Mouse (Mus musculus) naive thymus-derived CD4-positive, alpha-beta T cell, adult 2 months (primary cell): ENCODE results near the gene Tsacc.
"Not testable (repeated sequence)": the region's sequence is repeated elsewhere in the genome, so short reads cannot be mapped to it uniquely, and the experiment has no call there.

Experiments
- DNase-seq: peaks from one replicate; pipeline ENCODE4 v3.0.0-alpha.2; 2011; ENCODE audit warnings: low read depth

Gene Tsacc

GRCm38 (mm10) chr3:88284815-88285564 lies 11.8 kb downstream of the Tsacc start:
- not testable (repeated sequence) for DNase-seq

GRCm38 (mm10) chr3:88281141-88281916 lies 15.5 kb downstream of the Tsacc start:
- not testable (repeated sequence) for DNase-seq

- no peak for DNase-seq
These were observed 16.8 kb downstream of the Tsacc start for GRCm38 (mm10) chr3:88280035-88280434.

DNA sequence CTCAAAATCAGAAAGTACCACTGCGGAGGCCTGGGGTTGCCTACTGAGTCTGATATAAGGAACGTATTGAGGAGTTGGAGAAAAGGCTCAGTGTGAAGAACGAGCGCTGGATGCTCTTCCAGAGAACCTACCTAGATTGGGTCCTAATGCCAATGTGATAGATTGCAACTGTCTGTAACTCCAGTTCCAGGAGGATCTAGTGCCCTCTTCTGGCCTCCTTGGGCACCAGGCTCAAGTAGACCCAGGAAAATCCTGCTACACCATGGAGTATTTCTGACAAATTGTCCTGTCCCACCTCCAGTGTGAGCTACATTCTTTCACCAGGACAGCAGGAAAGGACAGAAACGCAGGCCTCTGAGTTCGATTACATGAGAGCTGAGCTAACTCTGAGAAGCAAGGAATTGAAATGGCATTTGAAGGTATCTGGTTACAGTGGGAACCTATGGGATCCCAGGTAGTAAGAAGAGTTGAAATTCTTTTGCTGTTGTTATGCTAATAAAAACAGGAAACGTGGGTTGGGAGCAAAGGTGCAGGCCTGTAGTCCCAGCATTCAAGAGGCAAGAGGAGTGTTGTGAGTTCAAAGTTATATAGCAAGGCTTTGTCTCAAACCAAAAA lies 20.2 kb downstream of the Tsacc start:
- no peak for DNase-seq

DNA sequence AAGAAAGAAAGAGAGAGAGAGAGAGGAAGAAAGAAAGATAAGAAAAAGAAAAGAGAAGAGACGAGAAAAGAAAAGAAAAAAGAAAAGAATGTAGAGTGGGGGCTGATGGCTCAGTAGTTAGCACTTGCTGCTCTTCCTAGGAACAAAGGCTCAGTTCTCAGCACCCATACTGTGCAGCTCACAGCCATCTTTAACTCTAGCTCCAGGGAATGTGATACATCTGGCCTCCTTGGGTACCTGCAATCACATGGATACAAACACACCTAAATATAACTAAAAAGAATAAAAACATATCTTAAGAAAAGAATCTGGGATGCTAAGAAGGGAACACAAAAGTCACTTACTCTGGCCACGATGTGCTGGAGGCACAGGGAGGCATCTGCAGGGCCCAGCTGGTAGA lies 20.7 kb downstream of the Tsacc start:
- DNase-seq: no peak

DNA sequence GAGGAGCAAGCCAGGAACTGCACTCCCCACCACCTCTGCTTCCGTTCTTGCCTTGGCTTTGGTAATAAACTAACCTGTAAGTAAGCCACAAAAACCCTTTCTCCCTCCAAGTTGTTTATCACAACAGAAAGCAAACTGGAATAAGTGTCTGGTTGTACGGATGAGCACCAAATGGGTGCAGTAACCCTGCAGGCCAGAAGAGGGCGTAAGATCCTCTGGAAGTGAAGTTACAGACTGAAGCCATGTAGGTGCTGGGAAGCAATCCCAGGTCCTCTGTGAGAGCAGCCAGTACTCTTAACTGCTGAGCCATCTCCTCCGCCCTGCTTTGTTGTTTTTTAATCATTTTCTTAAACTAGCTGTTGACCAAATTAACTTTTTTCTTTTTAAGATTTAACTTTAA lies 22.8 kb downstream of the Tsacc start:
- peak; percentile 12 for DNase-seq

DNA sequence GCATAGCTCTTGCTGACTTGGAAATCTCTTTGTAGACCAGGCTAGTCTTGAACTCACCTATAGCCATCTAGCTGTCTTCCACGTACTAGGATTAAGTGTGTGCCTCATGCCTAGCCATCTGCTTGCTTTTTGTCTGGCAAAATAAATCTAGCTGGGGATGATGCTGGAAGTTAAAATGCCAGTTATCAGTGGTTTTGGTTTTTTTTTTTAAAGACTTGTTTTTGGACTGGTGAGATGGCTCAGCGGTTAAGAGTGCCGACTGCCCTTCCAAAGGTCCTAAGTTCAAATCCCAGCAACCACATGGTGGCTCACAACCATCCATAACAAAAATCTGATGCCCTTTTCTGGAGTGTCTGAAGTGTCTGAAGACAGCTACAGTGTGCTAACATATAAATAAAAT lies 24.9 kb downstream of the Tsacc start:
- DNase-seq: no peak

DNA sequence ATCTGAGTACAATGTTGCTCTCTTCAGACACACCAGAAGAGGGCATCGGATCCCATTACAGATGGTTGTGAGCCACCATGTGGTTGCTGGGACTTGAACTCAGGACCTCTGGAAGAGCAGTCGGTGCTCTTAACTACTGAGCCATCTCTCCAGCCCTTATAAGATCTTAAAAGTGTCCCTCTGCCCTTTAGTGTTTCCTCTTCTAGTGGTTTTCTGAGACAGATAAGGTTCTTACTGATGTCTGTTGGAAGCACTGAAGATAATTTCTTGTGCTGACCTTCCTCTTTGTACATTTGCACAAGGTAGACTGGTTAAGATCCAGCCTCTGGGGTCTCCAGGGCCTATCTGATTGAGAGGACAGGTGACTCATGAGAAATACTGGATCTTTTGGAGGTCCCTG lies 25.5 kb downstream of the Tsacc start:
- DNase-seq: not testable (repeated sequence)

DNA sequence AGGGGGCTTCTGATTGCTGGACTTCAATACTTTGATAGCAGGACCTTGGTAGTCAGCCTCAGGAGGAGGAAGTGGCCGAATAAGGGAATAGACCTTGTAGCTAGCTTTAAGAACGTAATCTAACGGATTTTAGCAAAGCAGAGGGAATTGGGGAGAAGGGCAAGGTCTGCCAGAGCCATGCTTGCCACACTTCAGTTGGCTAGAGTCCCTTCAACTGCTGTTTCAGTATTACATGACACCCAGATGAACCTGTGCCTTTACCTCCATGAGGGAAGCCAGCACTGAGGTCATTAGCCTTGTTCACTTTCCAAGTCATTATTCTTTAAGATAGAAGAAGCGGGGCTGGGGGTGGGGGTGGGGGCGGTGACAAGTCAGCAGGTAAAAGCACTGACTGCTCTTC lies 27.8 kb downstream of the Tsacc start:
- no peak for DNase-seq

DNA sequence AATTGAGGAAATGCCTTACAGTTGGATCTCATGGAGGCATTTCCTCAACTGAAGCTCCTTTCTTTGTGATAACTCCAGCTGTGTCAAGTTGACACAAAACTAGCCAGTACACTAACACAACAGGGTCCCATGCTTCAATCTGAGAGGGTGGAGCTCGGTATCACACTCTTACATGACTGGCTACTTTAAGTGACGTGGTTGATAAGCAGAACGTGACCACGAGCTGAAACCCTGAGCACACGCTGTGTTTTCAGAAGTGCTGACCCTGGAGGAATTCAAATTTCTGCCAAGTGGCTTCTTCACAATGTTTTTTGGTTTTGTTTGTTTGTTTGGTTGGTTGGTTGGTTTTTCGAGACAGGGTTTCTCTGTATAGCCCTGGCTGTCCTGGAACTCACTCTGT lies 28.8 kb downstream of the Tsacc start:
- not testable (repeated sequence) for DNase-seq

DNA sequence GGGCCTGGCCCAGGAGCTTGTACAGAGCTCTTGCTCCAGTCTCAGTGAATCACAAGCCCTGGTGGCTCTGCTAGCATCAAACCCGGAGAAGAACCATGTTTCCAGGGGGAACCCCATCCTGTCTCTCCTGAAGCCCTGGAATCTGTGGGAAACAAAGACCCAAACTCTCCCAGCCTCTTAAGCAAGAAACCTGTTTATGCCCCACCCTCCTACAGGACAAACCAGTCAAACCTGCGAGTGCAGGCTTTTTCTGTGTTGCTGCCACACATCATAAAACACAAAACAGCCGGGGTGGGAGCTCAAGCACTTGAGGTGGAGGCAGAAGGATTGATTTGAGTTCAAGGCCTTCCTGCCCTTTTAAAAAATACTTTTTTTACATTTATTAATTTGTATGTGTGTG lies 34.5 kb downstream of the Tsacc start:
- DNase-seq: no peak

GRCm38 (mm10) chr3:88256382-88256781 lies 40.4 kb downstream of the Tsacc start:
- DNase-seq: no peak

DNA sequence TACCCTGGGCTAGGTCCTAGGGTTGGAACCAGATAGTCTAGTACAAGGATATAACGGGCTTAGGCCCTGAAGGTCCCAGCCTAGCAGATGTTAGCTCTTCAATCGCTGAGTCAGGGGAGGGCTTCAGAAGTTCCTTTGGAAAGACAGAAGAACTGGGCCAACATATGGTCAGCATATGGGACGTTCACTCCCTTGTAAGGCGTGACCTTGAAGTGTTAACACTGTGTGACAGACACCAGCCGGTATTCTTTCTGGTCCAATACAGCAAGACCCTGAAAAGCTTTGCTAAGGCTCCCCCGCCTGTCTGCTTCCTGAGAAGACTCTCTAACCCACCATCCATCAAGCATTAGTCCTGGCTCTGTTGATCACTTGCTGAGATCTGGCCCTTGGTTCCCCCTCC lies 40.8 kb downstream of the Tsacc start:
- no peak for DNase-seq

GRCm38 (mm10) chr3:88254268-88254926 lies 42.4 kb downstream of the Tsacc start, which contains the start of gene Rhbg:
Rhbg (minus strand) TSS chr3:88254709.
- DNase-seq: no peak

GRCm38 (mm10) chr3:88252739-88253138 lies 44.1 kb downstream of the Tsacc start:
- DNase-seq: no peak

GRCm38 (mm10) chr3:88248406-88248805 lies 48.4 kb downstream of the Tsacc start:
- no peak for DNase-seq

GRCm38 (mm10) chr3:88247666-88248065 lies 49.1 kb downstream of the Tsacc start:
- no peak for DNase-seq

GRCm38 (mm10) chr3:88245811-88246210 lies 51.0 kb downstream of the Tsacc start:
- DNase-seq: peak; percentile 84

DNA sequence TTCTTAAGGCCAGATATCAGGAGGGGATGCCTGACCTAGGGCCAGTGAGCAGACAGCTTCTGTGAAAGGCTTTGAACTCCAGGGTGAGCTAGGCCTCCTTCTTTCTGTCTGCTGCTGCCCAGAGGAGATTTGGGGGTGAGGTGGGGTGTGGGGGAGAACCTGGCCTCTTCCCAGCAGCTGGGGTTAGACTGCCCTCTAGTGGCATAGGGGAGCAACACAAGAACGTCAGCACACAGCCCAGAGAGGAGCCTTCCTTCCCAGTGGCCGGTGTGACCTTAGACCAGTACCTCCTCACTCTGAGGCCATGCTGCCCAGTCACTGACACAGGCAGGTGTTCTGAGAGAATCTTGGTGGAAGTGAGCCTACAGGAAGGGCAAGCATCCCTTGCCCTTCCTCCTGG lies 52.7 kb downstream of the Tsacc start:
- peak; percentile 71 for DNase-seq

GRCm38 (mm10) chr3:88242531-88242930 lies 54.3 kb downstream of the Tsacc start:
- peak; percentile 84 for DNase-seq

GRCm38 (mm10) chr3:88241045-88241786 lies 55.6 kb downstream of the Tsacc start:
- no peak for DNase-seq

- DNase-seq: no peak
These were observed 57.4 kb downstream of the Tsacc start for GRCm38 (mm10) chr3:88239446-88239845.
